Mouse (Mus musculus) left cerebral cortex, adult 8-10 months (tissue): Measurements from ENCODE around the gene 4930412O13Rik. TPM values are rescaled to one million over a fixed set of nuclear protein-coding genes. Genes with fewer than 3 reads are reported as not detected.

ENCODE experiments used
- DNase-seq, 2 experiments: peaks; one replicate each; pipeline ENCODE4 v3.0.0; 2022; ENCODE audit warnings: low spot score in 2 of 2
- total RNA-seq, 4 experiments: library from RNA; stranded (reverse); gene quantifications; 2 replicates each; pipeline ENCODE4 v1.2.4; 2022

4930412O13Rik gene
- total RNA-seq, 4 experiments from 2014 or later, result not detected

- no peak for DNase-seq
Observed at GRCm38 (mm10) chr2:9897846-9898245, 16.8 kb downstream of the 4930412O13Rik start.

- DNase-seq, result no peak
Observed at GRCm38 (mm10) chr2:9903854-9904560, 23.0 kb downstream of the 4930412O13Rik start.

GRCm38 (mm10) chr2:9905995-9906394 lies 24.9 kb downstream of the 4930412O13Rik start:
- no peak for DNase-seq

GRCm38 (mm10) chr2:9917602-9918001 lies 36.5 kb downstream of the 4930412O13Rik start:
- DNase-seq, result no peak

GRCm38 (mm10) chr2:9918691-9919471 lies 37.8 kb downstream of the 4930412O13Rik start:
- DNase-seq, result no peak

GRCm38 (mm10) chr2:9926194-9926904 lies 45.3 kb downstream of the 4930412O13Rik start:
- DNase-seq, result no peak

GRCm38 (mm10) chr2:9926905-9927283 lies 45.8 kb downstream of the 4930412O13Rik start:
- DNase-seq, result no peak

Other genes starting within 250 kb of the 4930412O13Rik start
- not detected for gene 9230102O04Rik, start 8.3 kb downstream of the 4930412O13Rik start, total RNA-seq
- 1 to 10 TPM in 1 of 4 experiments, under 1 TPM in 1, not detected in 2; 0.28 to 1.4 TPM for gene Gata3, start 8.8 kb downstream of the 4930412O13Rik start, total RNA-seq
- gene Taf3, start 167.3 kb downstream of the 4930412O13Rik start, total RNA-seq, result 10 to 100 TPM; 12.8 to 14.9 (median 13.8) TPM
- gene Atp5c1, start 199.3 kb downstream of the 4930412O13Rik start, total RNA-seq, result 100 to 1,000 TPM; 248 to 267 (median 258) TPM
- gene Kin, start 199.3 kb downstream of the 4930412O13Rik start, total RNA-seq, result 10 to 100 TPM in 3 of 4 experiments, 1 to 10 TPM in 1; 9.0 to 15.2 (median 11.9) TPM